In genomic region chr19:40461662-40462061, GRCm38 (mm10) we compare ENCODE assay signal across 14 mouse cellular contexts.
"Had no signal": no experiment of that assay in that cellular context is flagged by ENCODE, and none has a peak within 500 bp of the region (broad histone marks: within the 10 kb centered on the region; RNA-seq: fewer than 3 reads in every experiment).

No protein-coding gene starts in this region.

- H3K4me2 ChIP-seq: limb, embryonic 15.5 days; liver, embryonic 12.5 days; lung, embryonic 14.5 days; neural tube, embryonic 12.5 days had no signal

- H3K9ac ChIP-seq: limb, embryonic 15.5 days; liver, embryonic 12.5 days; lung, embryonic 14.5 days; neural tube, embryonic 12.5 days had no signal

- DNase-seq: kidney, adult 11 months; kidney, adult 9 months; kidney, postnatal 36 days; layer of hippocampus, adult 9-11 months; layer of hippocampus, postnatal 36 days; lung, embryonic 14.5 days; lung, postnatal 10 days; lung, postnatal 4 days; thymus, postnatal 4 days had no signal

- H3K27ac ChIP-seq: kidney, postnatal 0 days; limb, embryonic 15.5 days; liver, embryonic 12.5 days; neural tube, embryonic 12.5 days had no signal

- H3K36me3 ChIP-seq: limb, embryonic 15.5 days; liver, embryonic 12.5 days; neural tube, embryonic 12.5 days had no signal

- H3K27me3 ChIP-seq: limb, embryonic 15.5 days; liver, embryonic 12.5 days; neural tube, embryonic 12.5 days had no signal

- H3K4me3 ChIP-seq: limb, embryonic 15.5 days; liver, embryonic 12.5 days; megakaryocyte, embryonic 14.5 days; neural tube, embryonic 12.5 days had no signal

- H3K9me3 ChIP-seq: limb, embryonic 15.5 days; liver, embryonic 12.5 days; megakaryocyte, embryonic 14.5 days; neural tube, embryonic 12.5 days had no signal
